Mouse (Mus musculus) liver, embryonic 12.5 days (tissue): ENCODE measurements around the gene Dop1a. TPM values are rescaled to one million over a fixed set of nuclear protein-coding genes. Genes with fewer than 3 reads are reported as not detected.
A peak's percentile ranks its signal among the peaks of the same experiment; 100 is the strongest.

ENCODE experiments used
- ATAC-seq: fragments of 200-750 bp; cut with Nextera tagmentation; 2 replicates; pipeline ENCODE4 v1.8.0; 2017; ENCODE audit warnings: moderate number of reproducible peaks, mild to moderate bottlenecking, moderate library complexity
- H3K27ac ChIP-seq: fragments of 300-500 bp; sonication (generic); 2 replicates; pipeline ENCODE4 v1.5.1; 2016; ENCODE audit warnings: mild to moderate bottlenecking
- H3K27me3 ChIP-seq: fragments of 300-500 bp; sonication (generic); replicated peaks from 2 replicates; pipeline ENCODE4 v1.6.1; 2016; ENCODE audit warnings: mild to moderate bottlenecking, moderate library complexity
- H3K36me3 ChIP-seq: fragments of 300-500 bp; sonication (generic); 2 replicates; pipeline ENCODE4 v1.6.1; 2016; ENCODE audit warnings: mild to moderate bottlenecking, moderate library complexity
- H3K4me1 ChIP-seq: fragments of 300-500 bp; sonication (generic); 2 replicates; pipeline ENCODE4 v1.6.1; 2016
- H3K4me2 ChIP-seq: fragments of 300-500 bp; sonication (generic); 2 replicates; pipeline ENCODE4 v1.6.1; 2016; ENCODE audit warnings: mild to moderate bottlenecking, moderate library complexity
- H3K4me3 ChIP-seq: fragments of 300-500 bp; sonication (generic); 2 replicates; pipeline ENCODE4 v1.5.1; 2016; ENCODE audit warnings: mild to moderate bottlenecking, moderate library complexity
- H3K9ac ChIP-seq: fragments of 300-500 bp; sonication (generic); 2 replicates; pipeline ENCODE4 v1.6.1; 2016; ENCODE audit warnings: mild to moderate bottlenecking, moderate library complexity
- H3K9me3 ChIP-seq: fragments of 300-500 bp; sonication (generic); replicated peaks from 2 replicates; pipeline ENCODE4 v1.6.1; 2016; ENCODE audit warnings: mild to moderate bottlenecking, moderate library complexity
- WGBS: fragments of 180-500 bp; shearing (Covaris S2); methylation state at CpG from one replicate; pipeline ENCODE4 v1.1.7; 2016; ENCODE audit not compliant: insufficient replicate concordance; 5-methylcytosine and 5-hydroxymethylcytosine counted together
- polyA plus RNA-seq: library from polyadenylated mRNA; unstranded; fragments of >200 nt; fragmentation: Nextera tagmentation; extraction: Ambion mirVana; gene quantifications from 2 replicates; pipeline ENCODE4 v1.2.1, GENCODE M21; 2016

Gene Dop1a
- polyA plus RNA-seq, 1 experiment from 2014 or later: 7.6 TPM

DNA sequence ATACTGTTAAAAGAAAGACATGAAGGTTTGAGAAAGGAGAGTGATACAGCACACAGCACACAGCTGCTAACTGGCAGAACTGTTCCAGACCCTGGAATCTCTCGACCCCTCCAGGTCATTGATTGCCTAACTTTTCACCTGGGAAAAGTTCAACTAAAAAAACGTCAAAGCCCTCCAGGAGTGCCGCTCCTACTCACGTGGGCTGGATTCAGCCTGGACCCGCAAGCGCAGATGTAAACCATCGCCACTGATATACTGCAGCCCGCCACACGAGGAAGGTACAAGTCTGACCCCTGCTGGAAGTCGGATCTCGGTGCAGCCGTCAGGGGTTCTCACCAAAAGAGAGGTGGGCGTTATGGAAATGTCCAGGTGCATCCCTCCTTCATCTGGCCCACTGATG is 15.3 kb upstream of the Dop1a start:
- H3K36me3 ChIP-seq: no peaks in the 10 kb centered on the region; the same call in 1 of the 2 replicates
- no peak overlapping the region for H3K27ac ChIP-seq
- no peak overlapping the region for H3K9ac ChIP-seq
- H3K4me3 ChIP-seq: peak overlapping the region; percentile 6; the same call in 1 of the 2 replicates
- H3K9me3 ChIP-seq: no peaks in the 10 kb centered on the region
- no peaks in the 10 kb centered on the region for H3K27me3 ChIP-seq
- H3K4me1 ChIP-seq: peaks cover 8% of the 10 kb centered on the region
- H3K4me2 ChIP-seq: peak overlapping the region; percentile 53
- peak; percentile 77 for ATAC-seq
- 3% methylated on average over 13 of the region's 13 CpGs for WGBS

DNA sequence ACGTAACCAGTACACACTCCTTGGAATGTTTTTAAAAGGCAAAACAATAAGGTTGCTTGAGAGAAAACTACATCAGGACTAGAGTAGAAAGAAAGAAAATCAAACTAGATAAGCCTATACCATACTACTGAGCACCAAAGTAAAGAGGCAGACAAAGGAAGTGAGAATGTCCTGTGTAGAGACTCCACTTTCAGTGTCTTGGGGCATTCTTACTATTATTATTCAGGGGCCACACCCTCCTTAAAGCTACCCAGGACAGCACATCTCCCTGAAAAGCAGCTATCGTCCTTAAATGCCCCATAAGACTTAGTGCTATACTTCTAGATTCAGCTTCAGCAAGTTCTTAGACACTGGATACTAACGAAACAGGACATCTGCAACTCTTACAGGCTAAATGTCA is 13.3 kb upstream of the Dop1a start:
- no peaks in the 10 kb centered on the region for H3K36me3 ChIP-seq
- peaks cover 8% of the 10 kb centered on the region for H3K4me1 ChIP-seq
- ATAC-seq: no peak
- no peak overlapping the region for H3K9ac ChIP-seq
- H3K9me3 ChIP-seq: no peaks in the 10 kb centered on the region
- H3K27me3 ChIP-seq: no peaks in the 10 kb centered on the region
- WGBS: 70% methylated on average over 3 of the region's 3 CpGs
- H3K27ac ChIP-seq: no peak overlapping the region
- no peak overlapping the region for H3K4me3 ChIP-seq
- H3K4me2 ChIP-seq: no peak overlapping the region

- H3K9me3 ChIP-seq: no peaks in the 10 kb centered on the region
- H3K27me3 ChIP-seq: no peaks in the 10 kb centered on the region; the same call in 1 of the 2 replicates
- no peaks in the 10 kb centered on the region for H3K36me3 ChIP-seq
- peak within 1 kb of the TSS; percentile 65 for H3K27ac ChIP-seq
- peaks cover 28% of the 10 kb centered on the region for H3K4me1 ChIP-seq
- peak within 1 kb of the TSS; percentile 68 for H3K4me3 ChIP-seq
- WGBS: 2% methylated on average over 70 of the region's 70 CpGs
- peak; percentile 77 for ATAC-seq
- H3K4me2 ChIP-seq: peak within 1 kb of the TSS; percentile 92
- H3K9ac ChIP-seq: peak within 1 kb of the TSS; percentile 79
Observed at GRCm38 (mm10) chr9:86464151-86465105, 2.5 kb upstream of the Dop1a start, which contains the start of gene Ube2cbp. Gene Ube2cbp, minus strand, starts transcription at chr9:86464950.

GRCm38 (mm10) chr9:86475956-86476355 is 9.0 kb downstream of the Dop1a start:
- Histone ChIP-seq H3K4me1 (peaks cover 15% of the 10 kb centered on the region), H3K4me2 (no peak overlapping the region), H3K27me3 (no peaks in the 10 kb centered on the region), H3K4me3 (no peak overlapping the region), H3K36me3 (no peaks in the 10 kb centered on the region), H3K9me3 (no peaks in the 10 kb centered on the region), H3K27ac (no peak overlapping the region), H3K9ac (no peak overlapping the region)
- ATAC-seq: no peak
- 82% methylated on average over 4 of the region's 4 CpGs for WGBS

- Histone ChIP-seq H3K4me1 (peaks cover 15% of the 10 kb centered on the region), H3K27ac (no peak overlapping the region), H3K9ac (no peak overlapping the region), H3K4me2 (no peak overlapping the region), H3K27me3 (no peaks in the 10 kb centered on the region), H3K9me3 (no peaks in the 10 kb centered on the region), H3K36me3 (no peaks in the 10 kb centered on the region), H3K4me3 (no peak overlapping the region)
- 40% methylated on average over 5 of the region's 5 CpGs for WGBS
- peak; percentile 44 for ATAC-seq
Observed at GRCm38 (mm10) chr9:86476763-86477162, 9.8 kb downstream of the Dop1a start.

- Histone ChIP-seq H3K27ac (no peak overlapping the region), H3K4me1 (peaks cover 15% of the 10 kb centered on the region), H3K27me3 (no peaks in the 10 kb centered on the region), H3K4me2 (no peak overlapping the region), H3K36me3 (no peaks in the 10 kb centered on the region), H3K4me3 (no peak overlapping the region), H3K9ac (no peak overlapping the region), H3K9me3 (no peaks in the 10 kb centered on the region)
- 78% methylated on average over 5 of the region's 5 CpGs for WGBS
- no peak for ATAC-seq
Observed at GRCm38 (mm10) chr9:86478414-86479093, 11.6 kb downstream of the Dop1a start.

DNA sequence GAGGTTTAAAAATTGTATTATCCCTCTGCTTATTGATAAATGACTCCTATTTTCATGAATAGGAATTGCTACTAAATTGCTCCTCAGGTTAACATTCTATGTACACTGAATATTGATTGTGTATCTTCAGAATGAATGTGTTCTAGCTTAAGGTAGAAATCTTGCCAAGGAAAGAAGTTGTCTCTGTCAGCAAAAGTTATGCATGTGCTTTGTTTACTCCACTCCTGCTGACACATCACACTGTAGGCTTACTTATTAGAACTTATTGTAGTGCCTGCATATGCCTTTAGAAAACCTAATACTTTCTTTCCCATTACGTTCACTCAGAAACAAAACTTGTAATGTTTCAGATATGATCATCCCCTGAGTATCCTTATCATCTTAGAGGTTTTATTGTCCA is 15.3 kb downstream of the Dop1a start:
- H3K9me3 ChIP-seq: no peaks in the 10 kb centered on the region
- H3K9ac ChIP-seq: no peak overlapping the region
- ATAC-seq: no peak
- H3K4me3 ChIP-seq: no peak overlapping the region
- H3K4me2 ChIP-seq: no peak overlapping the region
- H3K4me1 ChIP-seq: 0 out of 2 replicates have a peak, but pooled peaks cover 5% of the 10 kb centered on the region
- 63% methylated on average over 1 of the region's 1 CpGs for WGBS
- no peak overlapping the region for H3K27ac ChIP-seq
- H3K36me3 ChIP-seq: no peaks in the 10 kb centered on the region
- no peaks in the 10 kb centered on the region for H3K27me3 ChIP-seq

- Histone ChIP-seq H3K4me3 (no peak overlapping the region), H3K4me1 (no peaks in the 10 kb centered on the region), H3K27ac (no peak overlapping the region), H3K36me3 (peaks cover 19% of the 10 kb centered on the region), H3K27me3 (no peaks in the 10 kb centered on the region), H3K9me3 (no peaks in the 10 kb centered on the region), H3K4me2 (no peak overlapping the region), H3K9ac (no peak overlapping the region)
- no peak for ATAC-seq
- WGBS: 71% methylated on average over 2 of the region's 2 CpGs
Observed at GRCm38 (mm10) chr9:86491740-86492139, 24.8 kb downstream of the Dop1a start.

GRCm38 (mm10) chr9:86496261-86496660 is 29.3 kb downstream of the Dop1a start:
- H3K9ac ChIP-seq: no peak overlapping the region
- H3K4me1 ChIP-seq: peaks cover 3% of the 10 kb centered on the region
- 88% methylated on average over 4 of the region's 4 CpGs for WGBS
- no peak overlapping the region for H3K27ac ChIP-seq
- no peaks in the 10 kb centered on the region for H3K27me3 ChIP-seq
- H3K36me3 ChIP-seq: peaks cover 24% of the 10 kb centered on the region
- no peak overlapping the region for H3K4me3 ChIP-seq
- no peak for ATAC-seq
- no peaks in the 10 kb centered on the region for H3K9me3 ChIP-seq
- no peak overlapping the region for H3K4me2 ChIP-seq

DNA sequence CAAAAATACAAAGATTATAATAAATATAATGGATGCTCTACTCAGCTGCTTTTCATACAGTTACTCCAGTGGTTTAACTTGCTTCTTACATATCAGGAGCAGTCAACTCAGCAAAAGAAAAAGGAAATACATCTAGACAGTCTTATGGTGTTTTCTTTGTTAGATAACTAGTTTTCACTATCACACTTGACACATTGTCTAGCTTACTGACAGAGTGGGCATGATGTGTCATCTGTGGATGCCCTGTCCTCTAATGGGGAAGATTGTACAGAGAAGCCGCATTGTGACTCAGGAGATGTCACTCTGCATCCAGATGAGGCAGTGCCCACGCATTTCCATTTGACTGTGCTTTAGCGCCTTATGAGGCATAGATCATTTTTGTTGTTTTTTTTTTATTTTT is 32.1 kb downstream of the Dop1a start:
- Histone ChIP-seq H3K4me1 (peaks cover 3% of the 10 kb centered on the region), H3K9ac (no peak overlapping the region), H3K4me2 (no peak overlapping the region), H3K36me3 (peaks cover 31% of the 10 kb centered on the region; the same call in 1 of the 2 replicates), H3K27ac (no peak overlapping the region), H3K9me3 (no peaks in the 10 kb centered on the region), H3K4me3 (no peak overlapping the region), H3K27me3 (no peaks in the 10 kb centered on the region)
- peak; percentile 82 for ATAC-seq
- 42% methylated on average over 3 of the region's 3 CpGs for WGBS

DNA sequence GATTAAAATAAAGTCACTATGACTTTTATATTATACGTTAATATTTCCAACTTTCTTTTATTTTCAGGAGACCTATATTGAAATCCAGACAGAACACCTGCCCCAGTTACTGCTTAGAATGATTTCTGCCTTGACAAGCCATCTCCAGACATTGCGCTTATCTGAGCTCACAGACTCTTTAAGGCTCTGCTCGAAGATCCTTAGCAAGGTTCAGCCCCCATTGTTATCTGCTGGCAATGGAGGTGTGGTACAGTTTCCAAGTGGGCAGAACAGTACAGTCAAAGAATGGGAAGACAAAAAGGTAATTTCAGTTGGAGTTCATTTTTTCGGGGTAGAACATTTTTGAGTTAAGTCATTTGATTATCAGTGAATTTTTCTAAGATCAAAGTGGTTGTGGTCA is 40.5 kb downstream of the Dop1a start:
- Histone ChIP-seq H3K9ac (no peak overlapping the region), H3K36me3 (peaks cover 21% of the 10 kb centered on the region), H3K4me2 (no peak overlapping the region), H3K27me3 (no peaks in the 10 kb centered on the region), H3K4me1 (peaks cover 17% of the 10 kb centered on the region), H3K4me3 (no peak overlapping the region), H3K9me3 (no peaks in the 10 kb centered on the region), H3K27ac (no peak overlapping the region)
- ATAC-seq: peak; percentile 89
- 43% methylated on average over 4 of the region's 4 CpGs for WGBS

DNA sequence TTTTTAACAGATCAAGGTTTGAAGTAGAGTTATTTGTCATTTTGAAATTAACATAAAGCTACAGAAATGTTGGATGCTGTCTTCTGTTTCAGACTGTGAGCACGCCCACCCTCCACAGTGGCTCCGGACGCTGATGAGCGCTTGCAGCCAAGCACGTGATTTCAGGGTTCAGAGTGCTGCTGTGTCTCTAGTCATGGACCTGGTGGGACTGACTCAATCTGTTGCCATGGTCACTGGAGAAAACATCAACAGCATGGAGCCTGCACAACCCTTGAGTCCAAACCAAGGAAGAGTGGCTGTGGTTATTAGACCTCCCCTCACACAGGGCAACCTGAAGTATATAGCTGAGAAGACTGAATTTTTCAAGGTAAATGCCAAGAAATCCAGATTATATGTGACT is 46.8 kb downstream of the Dop1a start:
- Histone ChIP-seq H3K27ac (no peak overlapping the region), H3K4me2 (no peak overlapping the region), H3K36me3 (peaks cover 50% of the 10 kb centered on the region), H3K9ac (no peak overlapping the region), H3K4me1 (peaks cover 7% of the 10 kb centered on the region; the same call in 1 of the 2 replicates), H3K27me3 (no peaks in the 10 kb centered on the region), H3K9me3 (no peaks in the 10 kb centered on the region), H3K4me3 (no peak overlapping the region)
- WGBS: 91% methylated on average over 5 of the region's 5 CpGs
- ATAC-seq: no peak
